Mouse (Mus musculus) adrenal gland, adult 8-10 months (tissue): Measurements from ENCODE around the gene Prrc2c. TPM values are rescaled to one million over a fixed set of nuclear protein-coding genes. Genes with fewer than 3 reads are reported as not detected.
"Not testable (repeated sequence)": the region's sequence is repeated elsewhere in the genome, so short reads cannot be mapped to it uniquely, and the experiment has no call there.

ENCODE experiments used
- DNase-seq: peaks from one replicate; pipeline ENCODE4 v3.0.0; 2022
- total RNA-seq, 4 experiments: library from RNA; stranded (reverse); gene quantifications; 2 replicates each; pipeline ENCODE4 v1.2.4; 2022

The Prrc2c gene
- total RNA-seq, 4 experiments from 2014 or later, result 169 to 176 (median 171) TPM

- DNase-seq, result no peak
Observed at GRCm38 (mm10) chr1:162665486-162666174, 74.7 kb downstream of the Prrc2c start.

GRCm38 (mm10) chr1:162664826-162665475 lies 75.4 kb downstream of the Prrc2c start:
- DNase-seq, result peak; percentile 55

GRCm38 (mm10) chr1:162660276-162660860 lies 80.0 kb downstream of the Prrc2c start:
- peak; percentile 11 for DNase-seq

GRCm38 (mm10) chr1:162658119-162658518 lies 82.2 kb downstream of the Prrc2c start, which contains the start of gene Myocos:
TSS of gene Myocos (minus strand) at chr1:162658219.
- DNase-seq, result no peak

- DNase-seq, result no peak
Observed at GRCm38 (mm10) chr1:162648416-162648815, 91.9 kb downstream of the Prrc2c start.

GRCm38 (mm10) chr1:162646083-162646686 lies 94.2 kb downstream of the Prrc2c start:
- DNase-seq, result no peak

- peak; percentile 37 for DNase-seq
Observed at GRCm38 (mm10) chr1:162643752-162644151, 96.6 kb downstream of the Prrc2c start.

GRCm38 (mm10) chr1:162642591-162642990 lies 97.8 kb downstream of the Prrc2c start:
- DNase-seq, result no peak

GRCm38 (mm10) chr1:162639861-162640260 lies 100.5 kb downstream of the Prrc2c start:
- DNase-seq, result no peak

GRCm38 (mm10) chr1:162639051-162639750 lies 101.2 kb downstream of the Prrc2c start, which contains the start of gene Myoc:
TSS of gene Myoc (plus strand) at chr1:162639155.
- DNase-seq, result no peak

GRCm38 (mm10) chr1:162638535-162638934 lies 101.8 kb downstream of the Prrc2c start:
- DNase-seq, result no peak

- no peak for DNase-seq
Observed at GRCm38 (mm10) chr1:162636516-162636915, 103.8 kb downstream of the Prrc2c start.

- not testable (repeated sequence) for DNase-seq
Observed at GRCm38 (mm10) chr1:162635291-162635931, 104.9 kb downstream of the Prrc2c start.

GRCm38 (mm10) chr1:162628326-162628725 lies 112.0 kb downstream of the Prrc2c start:
- DNase-seq, result not testable (repeated sequence)

GRCm38 (mm10) chr1:162627821-162628220 lies 112.5 kb downstream of the Prrc2c start:
- not testable (repeated sequence) for DNase-seq

GRCm38 (mm10) chr1:162625229-162625628 lies 115.1 kb downstream of the Prrc2c start:
- DNase-seq, result no peak

- no peak for DNase-seq
Observed at GRCm38 (mm10) chr1:162623895-162624294, 116.5 kb downstream of the Prrc2c start.
